Mouse (Mus musculus) forebrain, embryonic 14.5 days (tissue): Measurements from ENCODE around the gene Gm36210. TPM values are rescaled to one million over a fixed set of nuclear protein-coding genes. Genes with fewer than 3 reads are reported as not detected.
A peak's percentile ranks its signal among the peaks of the same experiment; 100 is the strongest.

ENCODE experiments used
- ATAC-seq: fragments of 200-750 bp; cut with Nextera tagmentation; 2 replicates; pipeline ENCODE4 v1.8.0; 2017; ENCODE audit warnings: mild to moderate bottlenecking, moderate library complexity
- DNase-seq: peaks from one replicate; pipeline ENCODE4 v3.0.0-alpha.2; 2015; ENCODE audit warnings: low spot score
- H3K27ac ChIP-seq: fragments of 300-500 bp; sonication (generic); 2 replicates; pipeline ENCODE4 v1.5.1; 2014; ENCODE audit warnings: low read depth, mild to moderate bottlenecking, control low read depth, low read length, moderate library complexity
- H3K27me3 ChIP-seq: fragments of 300-500 bp; sonication (generic); replicated peaks from 2 replicates; pipeline ENCODE4 v1.6.1; 2014; ENCODE audit warnings: low read length, control low read depth, mixed read lengths; ENCODE audit not compliant: control insufficient read depth, insufficient read depth
- H3K36me3 ChIP-seq: fragments of 300-500 bp; sonication (generic); 2 replicates; pipeline ENCODE4 v1.6.1; 2014; ENCODE audit warnings: low read length, control low read depth; ENCODE audit not compliant: control insufficient read depth, insufficient read depth
- H3K4me1 ChIP-seq: fragments of 300-500 bp; sonication (generic); 2 replicates; pipeline ENCODE4 v1.6.1; 2014; ENCODE audit warnings: antibody characterized with exemption, low read length, control low read depth; ENCODE audit not compliant: control insufficient read depth, insufficient read depth
- H3K4me2 ChIP-seq: fragments of 300-500 bp; sonication (generic); 2 replicates; pipeline ENCODE4 v1.6.1; 2014; ENCODE audit warnings: mild to moderate bottlenecking, control low read depth, low read length
- H3K4me3 ChIP-seq: fragments of 300-500 bp; sonication (generic); 2 replicates; pipeline ENCODE4 v1.5.1; 2014; ENCODE audit warnings: low read depth, low read length, control low read depth
- H3K9ac ChIP-seq: fragments of 300-500 bp; sonication (generic); 2 replicates; pipeline ENCODE4 v1.6.1; 2014; ENCODE audit warnings: mild to moderate bottlenecking, low read length, control low read depth, moderate library complexity
- H3K9me3 ChIP-seq: fragments of 300-500 bp; sonication (generic); replicated peaks from 2 replicates; pipeline ENCODE4 v1.6.1; 2016; ENCODE audit warnings: low read length, control low read depth, mixed read lengths; ENCODE audit not compliant: control insufficient read depth
- WGBS: fragments of 180-500 bp; shearing (Covaris S2); extraction: QIAGEN DNeasy Blood & Tissue Kit; methylation state at CpG from one replicate; pipeline ENCODE4 v1.1.7; 2014; 5-methylcytosine and 5-hydroxymethylcytosine counted together
- polyA plus RNA-seq: library from polyadenylated mRNA; unstranded; fragments of >200 nt; fragmentation: Nextera tagmentation; extraction: Ambion mirVana; gene quantifications from 2 replicates; pipeline ENCODE4 v1.2.1, GENCODE M21; 2014

Gm36210 gene
- polyA plus RNA-seq, result 0.33 and 0.44 TPM in 2 replicates

DNA sequence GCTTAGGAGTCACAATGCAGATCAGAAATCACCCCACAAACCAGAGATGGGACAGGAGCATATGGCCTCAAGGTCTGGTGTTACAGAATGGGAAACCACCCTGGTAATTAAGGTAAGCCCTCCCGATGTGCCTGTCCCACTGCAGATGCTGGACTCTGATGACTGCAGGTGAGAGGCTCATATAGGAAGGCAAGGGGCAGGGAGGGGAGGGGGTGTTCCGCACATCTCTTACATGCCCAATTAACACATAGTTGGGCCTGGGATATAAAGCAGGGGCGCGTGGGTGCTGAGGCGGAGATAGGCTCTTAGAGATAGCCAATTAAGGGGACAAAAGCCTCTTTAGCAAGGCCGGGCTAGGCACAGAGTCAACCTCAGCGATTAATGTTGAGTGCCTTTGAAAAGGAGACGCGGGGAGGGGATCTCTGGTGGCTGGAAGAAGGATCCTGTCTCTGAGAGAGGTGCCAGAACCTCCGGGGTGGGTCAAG is at the start of gene Gm36210:
TSS of gene Gm36210 (minus strand) at position 51 of the 485 bp plus-strand sequence.
- H3K9ac ChIP-seq, result peak within 1 kb of the TSS; percentile 13; the same call in 1 of the 2 replicates
- no peaks in the 10 kb centered on the region for H3K36me3 ChIP-seq
- H3K4me2 ChIP-seq, result no peak within 1 kb of the TSS
- H3K27me3 ChIP-seq, result no peaks in the 10 kb centered on the region
- H3K4me3 ChIP-seq, result no peak within 1 kb of the TSS
- H3K9me3 ChIP-seq, result 0 out of 2 replicates have a peak, but pooled peaks cover 3% of the 10 kb centered on the region
- DNase-seq (peak; percentile 34), ATAC-seq (peak; percentile 23; the same call in 1 of the 2 replicates)
- H3K4me1 ChIP-seq, result no peaks in the 10 kb centered on the region
- H3K27ac ChIP-seq, result no peak within 1 kb of the TSS
- 7% methylated on average over 10 of the region's 10 CpGs for WGBS

DNA sequence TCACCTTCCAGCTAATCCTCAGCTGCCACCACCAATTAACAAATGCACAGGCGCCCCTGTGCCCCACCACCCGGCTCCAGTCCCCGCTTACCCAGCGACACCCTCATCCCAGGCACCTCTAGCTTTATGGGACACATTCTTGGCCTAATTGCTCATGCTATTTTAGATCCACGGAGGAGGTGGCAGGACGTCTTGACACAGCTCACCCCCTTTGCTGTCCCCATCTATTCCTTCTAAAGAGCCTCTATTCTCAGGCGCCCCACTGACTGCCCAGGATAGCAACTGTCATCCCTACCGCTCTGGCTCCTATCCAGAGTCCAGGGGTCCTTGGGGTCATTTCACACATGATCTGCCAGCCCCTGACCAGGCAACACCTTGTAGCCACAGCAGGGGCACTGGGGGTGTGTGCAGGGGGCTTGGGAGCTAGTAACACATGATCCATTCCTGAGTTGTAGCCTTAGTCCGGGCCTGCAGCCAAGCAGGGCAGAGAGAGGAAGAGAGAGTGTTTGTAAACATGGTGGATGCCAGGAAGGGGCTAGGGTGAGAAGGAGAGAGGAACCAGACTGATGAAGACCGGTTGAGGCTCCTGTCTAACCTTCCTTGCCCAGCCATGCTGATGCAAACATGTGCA is 47.6 kb upstream of the Gm36210 start:
- H3K9ac ChIP-seq, result no peak overlapping the region
- no peaks in the 10 kb centered on the region for H3K9me3 ChIP-seq
- H3K4me1 ChIP-seq, result no peaks in the 10 kb centered on the region
- WGBS, result 27% methylated on average over 10 of the region's 10 CpGs
- H3K4me3 ChIP-seq, result no peak overlapping the region
- H3K36me3 ChIP-seq, result no peaks in the 10 kb centered on the region
- no peak overlapping the region for H3K27ac ChIP-seq
- no peak for ATAC-seq
- no peak overlapping the region for H3K4me2 ChIP-seq
- no peak for DNase-seq
- no peaks in the 10 kb centered on the region for H3K27me3 ChIP-seq

DNA sequence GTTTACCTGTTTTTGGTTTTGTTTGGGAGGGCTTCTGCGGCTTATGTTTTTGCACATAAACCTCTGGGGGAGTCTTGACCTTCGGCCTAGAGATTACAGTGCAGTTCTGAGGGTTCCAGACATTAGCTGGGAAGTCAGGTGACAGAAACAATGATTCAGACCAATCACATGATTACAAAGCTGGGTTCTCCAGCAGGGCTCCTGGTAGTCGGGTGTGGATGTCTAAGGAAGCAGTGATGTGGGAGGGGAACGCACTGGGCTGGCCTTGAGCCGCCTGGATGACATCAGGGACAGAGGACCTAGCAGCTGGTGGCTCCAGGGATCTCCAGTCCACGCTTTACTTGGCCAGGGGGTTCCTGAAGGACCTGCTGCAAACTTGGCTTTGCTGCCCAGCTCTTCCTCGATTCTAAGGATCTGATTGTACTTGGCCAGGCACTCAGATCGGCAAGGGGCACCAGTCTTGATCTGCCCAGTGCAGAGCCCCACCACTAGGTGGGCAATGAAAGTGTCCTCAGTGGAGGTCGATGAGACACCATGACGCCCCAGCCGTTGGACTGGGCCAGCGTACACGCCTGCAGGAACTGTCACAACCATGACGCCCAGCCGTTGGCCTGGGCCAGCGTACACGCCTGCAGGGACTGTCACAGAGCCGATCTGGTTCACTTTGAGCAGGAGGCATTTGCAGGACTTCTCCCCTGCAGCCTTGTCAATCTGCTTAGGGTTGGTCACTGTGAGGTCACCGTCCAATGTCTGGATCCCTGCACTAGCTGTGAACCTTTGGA is 44.4 kb upstream of the Gm36210 start:
- Histone ChIP-seq H3K36me3 (no peaks in the 10 kb centered on the region), H3K27ac (no peak overlapping the region)
- WGBS, result 85% methylated on average over 19 of the region's 19 CpGs

DNA sequence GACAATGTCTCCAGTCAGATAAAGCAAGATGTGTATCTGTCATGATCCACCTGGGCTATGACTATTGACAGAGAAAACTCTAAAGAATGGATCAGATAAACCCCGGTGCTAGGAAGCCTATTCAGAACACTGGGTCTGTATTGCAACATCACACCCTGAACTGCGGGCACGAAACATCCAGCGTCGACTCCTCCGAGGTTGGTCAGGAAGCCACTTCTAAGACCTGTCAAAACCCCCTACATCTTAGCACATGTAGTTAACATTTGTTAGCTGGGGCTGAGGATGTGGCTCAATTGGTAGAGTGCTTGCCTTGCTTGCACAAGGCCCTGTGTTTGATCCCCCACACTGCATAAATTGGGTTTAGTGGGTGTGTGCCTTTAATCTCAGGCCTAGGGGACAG is 42.1 kb upstream of the Gm36210 start:
- no peak overlapping the region for H3K4me3 ChIP-seq
- no peak overlapping the region for H3K9ac ChIP-seq
- no peak overlapping the region for H3K27ac ChIP-seq
- no peak overlapping the region for H3K4me2 ChIP-seq
- no peak for ATAC-seq
- no peak for DNase-seq
- no peaks in the 10 kb centered on the region for H3K4me1 ChIP-seq
- H3K27me3 ChIP-seq, result no peaks in the 10 kb centered on the region
- H3K9me3 ChIP-seq, result no peaks in the 10 kb centered on the region
- 88% methylated on average over 6 of the region's 6 CpGs for WGBS
- H3K36me3 ChIP-seq, result no peaks in the 10 kb centered on the region

More for the DNA sequence above, 44.4 kb upstream of the Gm36210 start:
- ATAC-seq (no peak), DNase-seq (no peak)
- Histone ChIP-seq H3K27me3 (no peaks in the 10 kb centered on the region), H3K9ac (no peak overlapping the region), H3K4me1 (no peaks in the 10 kb centered on the region), H3K4me3 (no peak overlapping the region), H3K4me2 (no peak overlapping the region), H3K9me3 (no peaks in the 10 kb centered on the region)

DNA sequence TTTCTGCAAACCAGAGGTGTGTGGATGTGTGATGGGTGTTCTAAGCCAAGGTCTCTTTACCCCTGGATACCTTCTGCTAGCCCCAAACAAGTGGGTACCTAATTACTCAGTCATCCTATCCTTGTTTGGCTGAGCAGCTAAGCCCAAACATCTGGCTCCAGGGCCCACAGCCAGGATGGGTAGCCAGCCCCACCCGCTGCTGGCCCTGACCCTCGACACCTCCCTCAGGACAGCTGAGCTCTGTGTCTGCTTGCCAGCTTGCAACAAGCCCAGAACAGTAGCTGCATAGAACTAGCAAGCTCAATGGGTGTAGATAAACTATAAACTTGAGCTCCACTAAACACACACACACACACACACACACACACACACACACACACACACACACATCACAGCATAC is 41.5 kb upstream of the Gm36210 start:
- DNase-seq, result no peak
- no peak overlapping the region for H3K27ac ChIP-seq
- H3K36me3 ChIP-seq, result no peaks in the 10 kb centered on the region
- no peak overlapping the region for H3K4me2 ChIP-seq
- ATAC-seq, result no peak
- no peak overlapping the region for H3K9ac ChIP-seq
- no peak overlapping the region for H3K4me3 ChIP-seq
- H3K27me3 ChIP-seq, result no peaks in the 10 kb centered on the region
- no peaks in the 10 kb centered on the region for H3K9me3 ChIP-seq
- no peaks in the 10 kb centered on the region for H3K4me1 ChIP-seq
- 67% methylated on average over 2 of the region's 2 CpGs for WGBS

DNA sequence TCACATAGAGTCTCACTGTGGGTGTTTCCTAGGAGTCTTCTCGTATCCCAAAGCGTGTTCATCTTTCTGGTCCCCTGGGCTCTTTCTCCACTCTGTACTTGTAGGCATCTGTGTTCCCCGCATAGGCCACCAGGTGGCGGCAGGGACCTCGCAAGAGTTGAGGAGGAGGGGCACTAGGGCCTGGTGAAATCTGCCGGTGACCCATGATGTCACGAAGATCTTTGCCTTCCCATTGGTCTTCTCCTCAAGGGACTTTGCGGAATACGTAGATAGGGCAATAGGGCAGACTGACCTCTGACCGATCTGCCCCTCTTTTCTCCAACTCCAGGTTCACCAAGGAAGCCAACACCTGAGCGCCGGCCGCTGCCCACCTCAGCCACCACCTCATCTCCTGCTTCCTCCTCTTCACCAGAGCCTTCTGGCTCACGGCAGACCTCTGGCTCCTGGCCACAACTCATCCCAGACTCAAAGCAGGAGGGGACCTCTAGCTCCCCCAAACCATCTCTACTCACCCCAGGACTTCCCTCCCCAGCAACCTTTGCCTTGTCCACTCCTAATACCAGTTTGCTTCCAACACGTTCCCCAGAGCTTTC is 37.0 kb upstream of the Gm36210 start:
- peak overlapping the region; percentile 28 for H3K4me2 ChIP-seq
- H3K27ac ChIP-seq, result no peak overlapping the region
- WGBS, result 22% methylated on average over 15 of the region's 15 CpGs
- H3K9ac ChIP-seq, result no peak overlapping the region
- H3K4me1 ChIP-seq, result no peaks in the 10 kb centered on the region
- no peaks in the 10 kb centered on the region for H3K9me3 ChIP-seq
- no peaks in the 10 kb centered on the region for H3K36me3 ChIP-seq
- peak; percentile 69 for ATAC-seq
- peak; percentile 89 for DNase-seq
- no peaks in the 10 kb centered on the region for H3K27me3 ChIP-seq
- H3K4me3 ChIP-seq, result peak overlapping the region; percentile 8; the same call in 1 of the 2 replicates

DNA sequence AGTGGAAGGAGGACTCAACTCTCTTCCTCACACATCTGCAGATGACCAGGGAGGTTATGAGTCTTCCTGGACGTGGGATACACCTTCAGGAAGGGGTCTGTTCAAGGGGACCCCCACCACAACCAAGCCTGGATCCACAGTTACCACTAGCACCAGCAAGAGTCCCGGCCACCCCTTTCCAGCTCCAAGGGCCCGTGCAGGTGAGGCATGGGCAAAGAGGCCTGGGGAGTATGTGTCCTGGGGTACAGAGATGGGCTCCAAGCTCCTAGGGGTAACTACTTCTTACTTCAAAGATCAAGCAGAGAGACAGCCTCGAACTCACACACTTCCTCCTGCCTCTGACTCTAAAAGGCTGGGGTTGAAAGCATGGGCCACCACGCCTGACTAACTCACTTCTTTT is 36.4 kb upstream of the Gm36210 start:
- no peak overlapping the region for H3K4me2 ChIP-seq
- no peaks in the 10 kb centered on the region for H3K27me3 ChIP-seq
- no peaks in the 10 kb centered on the region for H3K9me3 ChIP-seq
- H3K9ac ChIP-seq, result no peak overlapping the region
- DNase-seq, result no peak
- WGBS, result 62% methylated on average over 5 of the region's 5 CpGs
- no peak for ATAC-seq
- H3K36me3 ChIP-seq, result no peaks in the 10 kb centered on the region
- no peak overlapping the region for H3K27ac ChIP-seq
- no peaks in the 10 kb centered on the region for H3K4me1 ChIP-seq
- no peak overlapping the region for H3K4me3 ChIP-seq

DNA sequence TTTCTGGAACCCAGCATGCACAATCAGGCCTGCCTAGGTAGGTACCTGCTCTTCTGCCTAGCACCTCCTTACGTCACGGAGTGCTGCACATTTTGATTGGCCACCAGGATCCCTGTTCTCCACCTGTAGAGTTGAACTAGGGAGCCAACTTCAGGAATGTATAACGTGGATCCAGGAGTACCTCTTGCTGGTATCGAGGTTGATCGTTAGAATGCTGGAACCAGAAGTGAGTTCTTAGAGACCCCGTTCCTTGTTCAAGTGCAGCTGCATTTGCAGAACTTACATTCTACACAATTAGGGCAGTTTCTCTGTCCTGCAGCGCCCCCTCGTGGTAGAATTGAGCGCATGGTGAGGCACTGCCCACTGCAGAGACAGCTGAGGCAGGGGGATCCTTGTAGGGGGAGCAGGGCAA is 33.8 kb upstream of the Gm36210 start:
- H3K27ac ChIP-seq, result no peak overlapping the region
- ATAC-seq (peak; percentile 65), DNase-seq (peak; percentile 85)
- WGBS, result 15% methylated on average over 9 of the region's 9 CpGs
- H3K4me2 ChIP-seq, result no peak overlapping the region
- no peaks in the 10 kb centered on the region for H3K9me3 ChIP-seq
- no peaks in the 10 kb centered on the region for H3K36me3 ChIP-seq
- no peak overlapping the region for H3K9ac ChIP-seq
- no peaks in the 10 kb centered on the region for H3K27me3 ChIP-seq
- no peak overlapping the region for H3K4me3 ChIP-seq
- no peaks in the 10 kb centered on the region for H3K4me1 ChIP-seq
